Mouse (Mus musculus) v-Abl transformed pro-B cells (cell line): ENCODE results near the gene Sh2b1.

Experiments
- in situ Hi-C, 2 experiments: fragments of 400-800 bp; cut with MboI; formaldehyde crosslinking; loops; one replicate each; pipeline ENCODE4 v1.15.1; 2025; ENCODE audit not compliant: unreplicated experiment in 2 of 2

Sh2b1 gene

DNA sequence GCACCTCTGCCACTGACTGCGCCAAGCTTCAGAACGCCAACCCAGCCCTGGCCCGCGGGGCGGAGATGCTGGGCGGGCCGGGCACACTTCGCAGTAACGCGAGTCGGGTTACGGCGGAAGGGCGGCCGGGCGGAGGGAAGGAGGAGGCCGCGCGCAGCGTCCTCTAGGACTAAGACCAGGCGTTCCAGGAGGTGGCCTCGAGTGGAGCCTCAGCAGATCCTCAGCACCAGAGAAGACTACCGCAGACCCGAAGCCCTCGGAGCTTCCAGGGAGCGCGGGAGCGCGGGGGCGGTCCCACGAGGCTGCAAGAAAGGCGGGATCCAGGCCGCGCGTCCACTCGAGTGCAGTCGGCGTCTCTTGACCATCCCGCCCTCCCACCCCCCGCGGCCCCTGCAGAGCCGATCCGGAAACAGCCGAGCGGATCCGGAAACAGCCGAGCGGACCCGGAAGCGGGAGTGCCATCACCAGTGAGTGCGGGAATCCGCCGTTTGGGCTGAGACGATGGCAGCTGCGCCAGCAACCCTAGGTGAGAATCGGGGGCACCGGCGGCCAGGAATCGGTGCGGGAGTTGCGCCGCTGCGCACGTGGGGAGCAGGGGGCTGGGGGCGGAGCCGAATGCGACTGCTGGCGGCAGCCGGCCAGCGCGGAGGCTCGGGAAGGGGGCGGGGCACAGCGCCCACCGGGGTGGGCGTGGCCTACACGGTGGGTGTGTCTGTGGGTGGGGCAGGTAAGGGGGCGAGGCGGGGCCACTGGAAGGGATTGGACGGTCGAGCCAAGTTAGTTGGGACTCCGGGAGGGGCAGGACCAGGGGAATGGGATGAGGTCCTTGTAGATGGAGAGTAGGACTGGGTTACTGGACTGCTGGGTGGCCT is 46.4 kb downstream of the Sh2b1 start, which contains the start of gene Rabep2:
TSS of gene Rabep2 (plus strand) at position 129 of the 872 bp plus-strand sequence.
- in situ Hi-C loops, result no loop called here

GRCm38 (mm10) chr7:126428154-126428553 is 47.1 kb downstream of the Sh2b1 start:
- in situ Hi-C loops, result no loop called here

DNA sequence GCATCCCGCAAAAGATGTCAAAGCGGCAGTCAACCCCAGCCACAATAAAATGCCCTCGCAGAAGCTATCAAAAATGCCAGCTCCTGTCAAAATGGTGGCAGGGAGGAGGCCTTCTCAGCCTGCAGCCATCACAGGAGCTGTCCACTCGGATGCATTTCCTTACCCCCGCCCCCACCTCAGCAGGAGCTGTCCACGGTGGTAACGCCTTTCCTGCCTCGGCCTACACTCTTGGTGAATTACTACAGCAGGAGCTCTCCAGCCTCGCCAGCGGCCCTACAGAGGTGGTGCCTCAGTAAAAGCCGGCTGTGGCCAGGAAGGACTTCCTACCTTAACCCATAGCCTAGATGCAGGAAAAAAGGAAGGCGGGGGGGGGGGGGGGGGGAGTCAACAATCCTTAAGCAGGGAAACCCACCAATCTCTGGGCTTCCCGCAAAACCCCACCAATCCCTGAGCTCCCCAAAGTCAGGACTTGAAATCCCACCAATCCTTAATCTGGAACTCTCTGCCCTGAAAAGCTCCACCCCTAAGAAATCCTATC is 47.8 kb downstream of the Sh2b1 start:
- in situ Hi-C loops, result no loop called here

DNA sequence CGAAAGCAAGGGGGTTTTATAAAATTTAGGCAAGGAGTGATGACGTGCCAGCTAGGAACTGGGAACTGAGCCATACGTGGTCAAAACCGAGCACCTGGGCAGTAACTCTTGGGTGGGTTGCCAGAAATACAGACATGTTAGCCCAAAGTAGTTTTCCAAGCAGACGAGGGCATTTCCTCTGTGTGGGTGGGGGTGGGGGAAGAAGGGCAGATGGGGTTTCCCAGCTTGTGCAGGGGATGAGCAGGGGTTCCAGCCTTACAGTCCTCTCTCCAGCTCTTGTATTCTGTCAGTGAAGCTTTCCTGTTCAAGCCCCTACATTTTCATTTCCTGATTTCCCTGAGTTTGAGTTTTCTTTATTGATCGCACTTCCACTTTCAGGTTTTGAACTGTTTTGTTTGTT is 51.1 kb downstream of the Sh2b1 start:
- in situ Hi-C loops, result no loop called here

- in situ Hi-C loops, result no loop called here
These were observed 53.5 kb downstream of the Sh2b1 start for GRCm38 (mm10) chr7:126421756-126422155.

GRCm38 (mm10) chr7:126418496-126418895 is 56.7 kb downstream of the Sh2b1 start:
- in situ Hi-C loops, result no loop called here

DNA sequence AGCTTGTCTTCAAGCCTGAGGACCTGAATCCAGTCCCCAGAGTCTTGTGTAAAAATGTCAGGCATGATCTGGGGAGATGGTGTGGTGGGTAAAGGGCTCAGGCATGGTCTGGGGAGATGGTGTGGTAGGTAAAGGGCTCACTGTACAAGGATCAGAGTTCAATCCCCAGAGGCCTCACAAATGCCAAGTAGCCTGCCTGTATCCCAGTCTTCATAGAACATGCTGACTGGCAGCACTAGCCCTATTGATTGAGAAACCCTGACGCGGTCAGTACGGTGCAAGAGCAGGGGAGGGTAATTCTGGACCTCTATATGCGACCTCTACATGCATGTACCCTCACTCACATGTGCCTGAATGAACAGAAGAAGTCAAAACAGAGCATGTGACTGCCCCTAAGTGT is 57.6 kb downstream of the Sh2b1 start:
- in situ Hi-C loops, result no loop called here

GRCm38 (mm10) chr7:126417045-126417444 is 58.2 kb downstream of the Sh2b1 start:
- in situ Hi-C loops, result no loop called here
